Mouse (Mus musculus): Measurements from ENCODE around the gene Zp3.

The Zp3 gene

DNA sequence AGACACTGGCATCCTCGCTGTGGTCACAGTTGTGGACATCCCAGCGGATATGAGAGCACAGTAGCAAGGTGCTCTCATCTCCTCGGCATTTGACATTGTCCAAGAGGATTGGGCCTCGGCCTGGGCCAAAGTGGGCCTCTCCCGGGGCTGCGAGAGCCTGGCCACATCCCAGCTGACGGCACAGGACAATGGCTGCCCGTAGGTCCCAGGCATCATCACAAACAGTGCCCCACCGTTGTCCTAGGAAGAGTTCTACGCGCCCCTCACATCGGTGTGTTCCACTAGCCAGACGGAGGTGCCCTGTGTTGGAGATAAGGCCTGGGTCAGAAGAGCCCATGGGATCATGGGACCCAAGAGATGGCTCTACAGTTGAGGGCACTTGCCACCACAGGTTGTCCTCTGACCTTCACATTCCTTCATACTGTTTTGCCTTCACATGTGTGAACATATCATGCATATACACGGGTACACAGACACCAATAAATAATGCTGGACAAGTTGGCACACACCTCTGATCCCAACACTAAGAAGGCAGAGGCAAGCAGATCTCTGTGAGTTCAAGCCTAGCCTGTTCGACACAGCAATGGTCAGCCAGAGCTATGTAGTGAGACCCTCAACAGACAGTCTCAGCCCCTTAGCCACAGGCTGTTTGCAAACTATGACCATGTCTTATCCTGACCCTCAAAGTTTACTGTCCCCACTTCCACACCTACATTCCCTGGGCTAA is 18.8 kb upstream of the Zp3 start:
- DNase-seq (ENCODE audit: inconsistent age in 2 of 2, low spot score in 1 of 2): peak in 1 of 2 experiments; percentile 61

GRCm38 (mm10) chr5:135962125-135962491 is 17.8 kb upstream of the Zp3 start:
- DNase-seq (ENCODE audit: inconsistent age in 2 of 2, low spot score in 1 of 2): no peak

GRCm38 (mm10) chr5:135962492-135963279 is 17.2 kb upstream of the Zp3 start:
- DNase-seq (ENCODE audit: inconsistent age in 2 of 2, low spot score in 1 of 2): peak; percentile 99 to 100

DNA sequence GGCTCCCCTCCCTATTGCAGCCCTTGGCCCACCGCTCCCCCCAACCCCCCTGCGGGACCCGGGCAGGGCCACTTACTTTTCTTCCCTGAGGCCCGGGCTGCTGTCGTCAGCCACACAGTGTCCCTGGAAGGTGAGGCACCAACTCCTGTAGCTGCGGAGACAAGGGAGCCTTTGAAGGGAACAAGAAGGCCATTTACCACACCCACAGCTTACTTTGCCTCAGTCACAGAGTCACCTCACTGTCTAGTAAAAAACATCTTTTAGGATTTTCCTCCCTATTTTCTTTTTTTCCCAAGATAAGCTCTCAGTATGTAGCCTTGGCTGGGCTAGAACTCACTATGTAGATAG is 16.6 kb upstream of the Zp3 start:
- DNase-seq (ENCODE audit: inconsistent age in 2 of 2, low spot score in 1 of 2): no peak

GRCm38 (mm10) chr5:135965501-135965930 is 14.4 kb upstream of the Zp3 start:
- DNase-seq (ENCODE audit: inconsistent age in 2 of 2, low spot score in 1 of 2): peak in 1 of 2 experiments; percentile 73

GRCm38 (mm10) chr5:135966866-135967265 is 13.0 kb upstream of the Zp3 start:
- DNase-seq (ENCODE audit: inconsistent age in 2 of 2, low spot score in 1 of 2): no peak

DNA sequence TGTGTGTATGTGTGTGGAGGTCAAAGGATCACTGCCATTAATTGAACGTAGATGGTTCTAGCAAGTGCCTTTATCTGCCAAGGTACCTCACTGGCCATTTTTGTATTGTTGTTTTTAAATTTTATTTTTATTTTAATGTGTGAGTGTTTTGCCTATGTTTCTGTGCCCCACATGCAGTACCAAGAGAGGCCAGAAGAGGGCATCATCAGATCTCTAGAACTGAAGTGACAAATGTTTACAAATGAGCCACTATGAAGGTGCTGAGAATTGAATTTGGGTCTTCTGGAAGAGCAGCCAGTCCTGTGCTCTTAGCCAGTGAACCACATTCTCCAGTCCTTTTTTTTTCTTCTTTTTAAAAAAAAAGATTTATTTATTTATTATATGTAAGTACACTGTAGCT is 11.1 kb upstream of the Zp3 start:
- peak in 1 of 2 experiments; percentile 85 for DNase-seq (ENCODE audit: inconsistent age in 2 of 2, low spot score in 1 of 2)

- no peak for DNase-seq (ENCODE audit: inconsistent age in 2 of 2, low spot score in 1 of 2)
These were observed 9.7 kb upstream of the Zp3 start for GRCm38 (mm10) chr5:135970247-135970646.

DNA sequence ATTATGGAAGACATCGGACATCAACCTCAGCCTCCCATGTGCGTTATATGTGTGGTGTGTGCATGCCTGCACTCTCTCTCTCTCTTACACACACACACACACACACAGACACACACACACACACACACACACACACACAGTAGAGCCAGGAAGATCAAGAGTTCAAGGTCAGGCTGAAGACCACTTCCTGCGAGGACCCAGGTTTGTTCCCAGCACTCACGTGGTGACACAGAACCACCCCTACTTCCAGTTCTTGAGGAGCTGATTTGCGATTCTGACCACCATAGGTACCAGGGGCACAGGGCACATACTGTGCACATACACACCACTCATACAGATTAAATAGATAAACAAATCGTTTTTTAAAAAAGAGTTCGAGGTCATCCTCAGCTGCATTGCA is 8.0 kb upstream of the Zp3 start:
- no peak for DNase-seq (ENCODE audit: inconsistent age in 2 of 2, low spot score in 1 of 2)

GRCm38 (mm10) chr5:135974365-135974764 is 5.5 kb upstream of the Zp3 start, which contains the start of gene Ssc4d:
Gene Ssc4d (minus strand): TSS chr5:135974531.
- peak in 1 of 2 experiments; percentile 64 for DNase-seq (ENCODE audit: inconsistent age in 2 of 2, low spot score in 1 of 2)

GRCm38 (mm10) chr5:135975893-135976668 is 3.8 kb upstream of the Zp3 start:
- peak; percentile 61 to 88 for DNase-seq (ENCODE audit: inconsistent age in 2 of 2, low spot score in 1 of 2)

GRCm38 (mm10) chr5:135979381-135979780 is 518 bp upstream of the Zp3 start:
- DNase-seq (ENCODE audit: inconsistent age in 2 of 2, low spot score in 1 of 2): no peak

GRCm38 (mm10) chr5:135982398-135982797 is 2.5 kb downstream of the Zp3 start:
- peak; percentile 61 to 85 for DNase-seq (ENCODE audit: inconsistent age in 2 of 2, low spot score in 1 of 2)

DNA sequence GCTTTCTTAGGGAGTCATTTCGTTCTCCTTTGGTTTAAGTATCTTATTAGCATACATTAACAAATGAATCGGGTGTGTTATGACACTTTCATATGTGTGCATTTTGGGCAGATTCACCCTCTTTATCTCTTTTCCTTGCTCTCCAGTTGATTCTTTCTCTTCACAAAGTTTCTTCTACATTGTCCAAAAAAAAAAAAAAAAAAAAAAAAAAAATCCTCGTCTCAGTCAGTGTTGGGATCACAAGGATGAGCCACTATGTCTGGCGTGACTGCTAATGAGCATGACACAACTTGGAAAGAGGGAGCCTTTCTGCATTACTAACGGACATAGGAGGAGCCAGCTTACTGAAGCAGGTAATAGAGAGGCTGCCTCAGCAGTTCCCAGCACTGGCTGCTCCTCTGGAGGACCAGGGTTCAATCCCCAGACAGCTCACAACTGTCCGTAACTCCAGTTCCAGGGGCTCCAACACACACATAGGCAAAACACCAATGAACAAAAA is 4.7 kb downstream of the Zp3 start:
- DNase-seq (ENCODE audit: inconsistent age in 2 of 2, low spot score in 1 of 2): no peak

DNA sequence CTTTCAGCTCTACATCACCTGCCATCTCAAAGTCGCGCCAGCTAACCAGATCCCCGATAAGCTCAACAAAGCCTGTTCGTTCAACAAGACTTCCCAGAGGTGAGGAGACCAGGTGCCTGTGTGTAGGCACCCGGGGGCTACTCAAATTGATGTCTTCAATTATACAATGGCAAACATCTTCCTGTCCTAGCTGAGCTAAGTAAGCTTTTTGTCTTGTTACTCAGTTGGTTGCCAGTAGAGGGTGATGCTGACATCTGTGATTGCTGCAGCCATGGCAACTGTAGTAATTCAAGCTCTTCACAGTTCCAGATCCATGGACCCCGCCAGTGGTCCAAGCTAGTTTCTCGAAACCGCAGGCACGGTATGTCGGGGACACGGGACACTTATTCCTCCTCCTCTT is 7.3 kb downstream of the Zp3 start:
- DNase-seq (ENCODE audit: inconsistent age in 2 of 2, low spot score in 1 of 2): peak in 1 of 2 experiments; percentile 69

- no peak for DNase-seq (ENCODE audit: inconsistent age in 2 of 2, low spot score in 1 of 2)
These were observed 10.7 kb downstream of the Zp3 start for GRCm38 (mm10) chr5:135990601-135991000.

GRCm38 (mm10) chr5:135993381-135993965 is 13.6 kb downstream of the Zp3 start:
- DNase-seq (ENCODE audit: inconsistent age in 2 of 2, low spot score in 1 of 2): no peak

DNA sequence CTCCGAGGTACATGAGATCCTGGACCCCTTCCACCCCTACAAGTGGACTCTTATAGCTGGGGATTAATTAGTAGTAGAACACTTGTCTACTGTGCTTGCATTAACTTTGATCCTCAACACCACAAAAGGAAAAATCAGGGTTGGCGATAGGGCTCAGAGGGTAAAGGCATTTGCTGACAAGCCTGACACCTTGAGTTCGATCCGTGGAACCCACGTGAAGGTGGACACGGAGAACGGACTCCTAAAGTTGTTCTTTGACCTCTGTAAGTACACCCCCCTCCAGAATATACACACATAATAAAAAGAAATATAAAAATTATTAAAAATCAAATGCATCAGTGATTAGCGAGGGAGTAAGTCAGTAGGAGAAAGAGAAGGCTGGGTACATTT is 14.4 kb downstream of the Zp3 start:
- DNase-seq (ENCODE audit: inconsistent age in 2 of 2, low spot score in 1 of 2): no peak

DNA sequence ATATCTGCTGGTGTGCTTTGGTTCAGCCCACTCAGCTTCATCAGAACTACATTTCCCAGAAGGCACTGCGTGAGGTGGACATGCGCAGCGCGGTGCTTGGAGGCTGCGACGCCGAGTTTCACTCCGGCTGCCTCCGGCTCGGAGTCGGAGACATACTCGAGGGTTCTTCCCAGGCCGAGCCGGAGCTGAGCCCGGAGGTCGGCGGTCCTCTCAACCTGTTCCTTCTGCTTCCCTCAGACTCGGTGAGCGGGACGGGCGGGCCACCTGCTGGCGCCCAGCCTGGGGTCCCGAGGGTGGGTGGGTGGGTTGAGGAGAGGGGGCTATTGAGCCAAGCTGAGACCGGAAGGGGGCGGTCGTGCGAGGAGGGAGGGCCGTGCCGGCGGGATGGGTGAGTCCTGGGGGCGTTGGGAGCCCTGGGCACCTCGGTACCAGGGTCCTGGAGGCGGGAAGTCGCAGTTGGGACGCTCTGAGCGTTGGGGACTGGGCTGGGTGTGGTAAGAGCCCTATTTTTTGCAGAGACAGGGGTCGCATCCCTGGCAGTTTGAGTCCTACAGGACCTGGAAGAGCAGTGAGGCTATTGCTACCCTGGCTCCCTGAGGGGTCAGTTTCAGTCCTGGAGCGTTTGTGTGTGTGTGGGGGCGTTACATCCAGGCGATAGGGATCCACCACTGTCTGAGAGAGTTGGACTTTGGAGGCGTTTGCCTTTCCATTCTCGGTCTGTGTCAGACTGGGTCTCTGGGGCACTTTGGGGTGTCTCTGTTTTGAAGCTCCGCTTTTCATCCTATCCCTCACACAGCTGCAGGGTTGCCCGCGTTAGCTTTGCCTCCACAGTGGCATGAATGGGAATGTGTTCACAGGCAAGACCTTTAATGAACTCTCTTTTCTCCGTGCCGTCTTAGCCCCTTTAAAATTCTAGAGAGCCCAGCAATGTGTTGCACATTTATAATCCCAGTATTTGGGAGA is 15.1 kb downstream of the Zp3 start, which contains the start of gene Dtx2:
Gene Dtx2 (plus strand): TSS at position 76 of the 963 bp plus-strand sequence.
- peak; percentile 91 to 96 for DNase-seq (ENCODE audit: inconsistent age in 2 of 2, low spot score in 1 of 2)

DNA sequence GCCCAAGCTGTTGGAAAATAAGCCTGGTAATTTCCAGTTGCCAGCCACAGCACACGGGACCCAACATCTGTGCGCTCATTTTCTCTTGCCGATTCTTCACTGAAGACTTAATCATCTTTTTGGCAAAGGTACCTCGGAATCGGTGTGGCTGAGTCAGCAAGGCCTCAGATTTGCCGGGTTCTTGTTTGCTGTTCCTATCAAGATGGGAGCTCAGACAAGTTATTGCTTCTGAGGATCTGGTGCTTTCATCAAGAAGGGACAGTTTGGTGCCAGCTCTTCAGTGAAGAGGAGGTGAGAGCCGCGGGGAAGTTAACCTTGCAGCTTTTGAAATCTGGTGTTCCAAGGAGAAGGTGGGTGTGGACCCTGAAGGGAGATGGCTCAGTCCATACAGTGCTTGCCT is 16.3 kb downstream of the Zp3 start:
- DNase-seq (ENCODE audit: inconsistent age in 2 of 2, low spot score in 1 of 2): peak in 1 of 2 experiments; percentile 63
